Mouse (Mus musculus) midbrain, embryonic 11.5 days (tissue): ENCODE results near the gene Tent5c. TPM values are rescaled to one million over a fixed set of nuclear protein-coding genes. Genes with fewer than 3 reads are reported as not detected.

Source experiments
- ATAC-seq: fragments of 200-750 bp; cut with Nextera tagmentation; 2 replicates; pipeline ENCODE4 v1.8.0; 2017; ENCODE audit warnings: moderate TSS enrichment, moderate library complexity; ENCODE audit not compliant: low FRiP score
- DNase-seq: peaks from one replicate; pipeline ENCODE4 v3.0.0; 2015; ENCODE audit warnings: low spot score; ENCODE audit errors: missing footprints
- H3K27ac ChIP-seq: fragments of 300-500 bp; sonication (generic); 2 replicates; pipeline ENCODE4 v1.5.1; 2014; ENCODE audit warnings: low read depth, low read length
- H3K27me3 ChIP-seq: fragments of 300-500 bp; sonication (generic); 2 replicates; pipeline ENCODE4 v1.6.1; 2014; ENCODE audit warnings: mild to moderate bottlenecking, low read length, moderate library complexity, mixed read lengths; ENCODE audit not compliant: control insufficient read depth, insufficient read depth
- H3K36me3 ChIP-seq: fragments of 300-500 bp; sonication (generic); 2 replicates; pipeline ENCODE4 v1.6.1; 2014; ENCODE audit warnings: mild to moderate bottlenecking, low read length, moderate library complexity, mixed read lengths; ENCODE audit not compliant: control insufficient read depth, insufficient read depth
- H3K4me1 ChIP-seq: fragments of 300-500 bp; sonication (generic); 2 replicates; pipeline ENCODE4 v1.6.1; 2014; ENCODE audit warnings: low read length; ENCODE audit not compliant: control insufficient read depth, insufficient read depth
- H3K4me2 ChIP-seq: fragments of 300-500 bp; sonication (generic); 2 replicates; pipeline ENCODE4 v1.6.1; 2014; ENCODE audit warnings: mild to moderate bottlenecking, moderate library complexity
- H3K4me3 ChIP-seq: fragments of 300-500 bp; sonication (generic); 2 replicates; pipeline ENCODE4 v1.5.1; 2014; ENCODE audit warnings: low read depth, low read length
- H3K9ac ChIP-seq: fragments of 300-500 bp; sonication (generic); 2 replicates; pipeline ENCODE4 v1.6.1; 2014; ENCODE audit warnings: low read length
- H3K9me3 ChIP-seq: fragments of 300-500 bp; sonication (generic); 2 replicates; pipeline ENCODE4 v1.6.1; 2016; ENCODE audit warnings: low read length; ENCODE audit not compliant: control insufficient read depth
- WGBS: fragments of 180-500 bp; shearing (Covaris S2); extraction: QIAGEN DNeasy Blood & Tissue Kit; methylation state at CpG from one replicate; pipeline ENCODE4 v1.1.7; 2014; 5-methylcytosine and 5-hydroxymethylcytosine counted together
- polyA plus RNA-seq: library from polyadenylated mRNA; unstranded; fragments of >200 nt; fragmentation: Nextera tagmentation; extraction: Ambion mirVana; gene quantifications from 2 replicates; pipeline ENCODE4 v1.2.1, GENCODE M21; 2014

Tent5c gene
- polyA plus RNA-seq, 1 experiment from 2014 or later: 3.6 TPM

- Histone ChIP-seq H3K36me3 (no peaks in the 10 kb centered on the region), H3K9ac (no peak overlapping the region), H3K9me3 (no peaks in the 10 kb centered on the region), H3K4me2 (no peak overlapping the region; the same call in 1 of the 2 replicates), H3K27me3 (no peaks in the 10 kb centered on the region), H3K27ac (no peak overlapping the region), H3K4me1 (peaks cover 16% of the 10 kb centered on the region), H3K4me3 (no peak overlapping the region)
- no peak for DNase-seq
- WGBS: 28% methylated on average over 12 of the region's 12 CpGs
- ATAC-seq: peak; percentile 45; the same call in 1 of the 2 replicates
Measured at GRCm38 (mm10) chr3:100463160-100463958, 25.8 kb downstream of the Tent5c start.

- H3K9me3 ChIP-seq: no peaks in the 10 kb centered on the region
- no peak overlapping the region for H3K4me3 ChIP-seq
- ATAC-seq (peak; percentile 71), DNase-seq (no peak)
- H3K36me3 ChIP-seq: no peaks in the 10 kb centered on the region
- 45% methylated on average over 8 of the region's 8 CpGs for WGBS
- no peak overlapping the region for H3K9ac ChIP-seq
- no peak overlapping the region for H3K4me2 ChIP-seq
- H3K27ac ChIP-seq: no peak overlapping the region
- H3K4me1 ChIP-seq: peaks cover 16% of the 10 kb centered on the region
- H3K27me3 ChIP-seq: no peaks in the 10 kb centered on the region
Measured at GRCm38 (mm10) chr3:100462235-100463083, 26.7 kb downstream of the Tent5c start.

- WGBS: 87% methylated on average over 2 of the region's 2 CpGs
Measured at GRCm38 (mm10) chr3:100460510-100460909, 28.6 kb downstream of the Tent5c start.

GRCm38 (mm10) chr3:100443798-100444500, 45.2 kb downstream of the Tent5c start:
- Histone ChIP-seq H3K9ac (no peak overlapping the region), H3K9me3 (no peaks in the 10 kb centered on the region), H3K4me3 (no peak overlapping the region), H3K27ac (no peak overlapping the region), H3K27me3 (no peaks in the 10 kb centered on the region), H3K4me2 (no peak overlapping the region), H3K36me3 (no peaks in the 10 kb centered on the region), H3K4me1 (no peaks in the 10 kb centered on the region)
- DNase-seq (no peak), ATAC-seq (no peak)
- 89% methylated on average over 7 of the region's 7 CpGs for WGBS

More at GRCm38 (mm10) chr3:100460510-100460909, 28.6 kb downstream of the Tent5c start:
- DNase-seq: no peak
- Histone ChIP-seq H3K27ac (no peak overlapping the region), H3K9me3 (no peaks in the 10 kb centered on the region), H3K36me3 (no peaks in the 10 kb centered on the region), H3K27me3 (no peaks in the 10 kb centered on the region), H3K9ac (no peak overlapping the region), H3K4me1 (peaks cover 16% of the 10 kb centered on the region), H3K4me2 (no peak overlapping the region), H3K4me3 (no peak overlapping the region)
- no peak for ATAC-seq

- DNase-seq (no peak), ATAC-seq (no peak)
- H3K9ac ChIP-seq: no peak overlapping the region
- H3K4me3 ChIP-seq: no peak overlapping the region
- no peaks in the 10 kb centered on the region for H3K4me1 ChIP-seq
- no peaks in the 10 kb centered on the region for H3K9me3 ChIP-seq
- H3K27ac ChIP-seq: no peak overlapping the region
- no peak overlapping the region for H3K4me2 ChIP-seq
- H3K27me3 ChIP-seq: no peaks in the 10 kb centered on the region
- 86% methylated on average over 6 of the region's 6 CpGs for WGBS
- H3K36me3 ChIP-seq: no peaks in the 10 kb centered on the region
Measured at GRCm38 (mm10) chr3:100442499-100442898, 46.6 kb downstream of the Tent5c start.

- H3K36me3 ChIP-seq: no peaks in the 10 kb centered on the region
- no peak overlapping the region for H3K4me2 ChIP-seq
- WGBS: 95% methylated on average over 4 of the region's 4 CpGs
- DNase-seq: no peak
- no peak overlapping the region for H3K4me3 ChIP-seq
- H3K27ac ChIP-seq: no peak overlapping the region
- no peaks in the 10 kb centered on the region for H3K9me3 ChIP-seq
- no peaks in the 10 kb centered on the region for H3K27me3 ChIP-seq
- no peaks in the 10 kb centered on the region for H3K4me1 ChIP-seq
- H3K9ac ChIP-seq: no peak overlapping the region
- no peak for ATAC-seq
Measured at GRCm38 (mm10) chr3:100440754-100441153, 48.4 kb downstream of the Tent5c start.

GRCm38 (mm10) chr3:100440009-100440408, 49.1 kb downstream of the Tent5c start:
- Histone ChIP-seq H3K4me2 (no peak overlapping the region), H3K9me3 (no peaks in the 10 kb centered on the region), H3K36me3 (no peaks in the 10 kb centered on the region), H3K9ac (no peak overlapping the region), H3K4me1 (no peaks in the 10 kb centered on the region), H3K4me3 (no peak overlapping the region), H3K27me3 (no peaks in the 10 kb centered on the region), H3K27ac (no peak overlapping the region)
- no peak for ATAC-seq
- WGBS: 86% methylated on average over 6 of the region's 6 CpGs
- no peak for DNase-seq

GRCm38 (mm10) chr3:100439088-100439487, 50.0 kb downstream of the Tent5c start:
- H3K4me2 ChIP-seq: no peak overlapping the region
- no peak overlapping the region for H3K4me3 ChIP-seq
- H3K27ac ChIP-seq: no peak overlapping the region
- ATAC-seq: no peak
- no peaks in the 10 kb centered on the region for H3K4me1 ChIP-seq
- WGBS: 87% methylated on average over 3 of the region's 3 CpGs
- H3K9ac ChIP-seq: no peak overlapping the region
- no peaks in the 10 kb centered on the region for H3K36me3 ChIP-seq
- DNase-seq: no peak
- H3K9me3 ChIP-seq: no peaks in the 10 kb centered on the region
- H3K27me3 ChIP-seq: no peaks in the 10 kb centered on the region
